Mouse (Mus musculus) olfactory bulb, adult 2 months (tissue): ENCODE data around the gene Uqcr11.

Experiments
- CTCF ChIP-seq: fragments of 200-500 bp; IDR thresholded peaks from 2 replicates; pipeline ENCODE4 v1.5.1; 2012; ENCODE audit warnings: low read depth, mild to moderate bottlenecking, low read length, moderate library complexity; ENCODE audit not compliant: insufficient read depth
- POLR2A ChIP-seq: fragments of 200-500 bp; IDR thresholded peaks from 2 replicates; pipeline ENCODE4 v1.6.1; 2012; ENCODE audit warnings: mild to moderate bottlenecking, low read depth, low read length, moderate library complexity; ENCODE audit not compliant: insufficient read depth

- TF ChIP-seq POLR2A (no peak), CTCF (no peak)
These were observed 44.0 kb upstream of the Uqcr11 start for GRCm38 (mm10) chr10:80450599-80450998.
